Mouse (Mus musculus) cerebellum, adult 2 months (tissue): Measurements from ENCODE around the gene Fyn.

Source experiments
- CTCF ChIP-seq: fragments of 200-500 bp; IDR thresholded peaks from 2 replicates; pipeline ENCODE4 v1.5.1; 2011; ENCODE audit warnings: low read depth, mild to moderate bottlenecking, control low read depth, low read length, moderate library complexity, borderline replicate concordance; ENCODE audit not compliant: insufficient read depth
- POLR2A ChIP-seq: fragments of 200-500 bp; IDR thresholded peaks from 2 replicates; pipeline ENCODE4 v1.6.1; 2011; ENCODE audit warnings: low read length, control low read depth, borderline replicate concordance; ENCODE audit not compliant: insufficient read depth

DNA sequence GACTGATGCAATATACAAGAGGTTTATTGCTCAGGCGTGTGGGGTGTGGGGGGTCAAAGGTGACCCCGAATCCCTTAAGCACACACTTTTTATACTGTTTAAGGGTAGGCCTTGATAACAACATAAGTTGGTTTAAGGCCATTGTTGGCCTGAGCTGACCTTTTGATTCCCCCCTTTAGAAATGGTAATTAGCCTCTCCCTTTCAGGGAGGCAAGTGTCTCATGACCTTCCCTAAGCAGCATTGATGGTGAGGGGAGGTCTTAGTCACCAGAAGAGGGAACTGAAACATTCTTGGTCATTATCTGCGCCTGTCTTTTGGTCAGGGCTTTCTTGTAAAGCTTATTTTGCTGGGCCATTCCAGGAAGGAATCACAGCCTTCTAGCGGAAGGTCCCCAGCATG, 223.8 kb downstream of the Fyn start:
- TF ChIP-seq CTCF (no peak), POLR2A (no peak)
